24 mouse cellular contexts compared by ENCODE assay signal in the genomic region with DNA sequence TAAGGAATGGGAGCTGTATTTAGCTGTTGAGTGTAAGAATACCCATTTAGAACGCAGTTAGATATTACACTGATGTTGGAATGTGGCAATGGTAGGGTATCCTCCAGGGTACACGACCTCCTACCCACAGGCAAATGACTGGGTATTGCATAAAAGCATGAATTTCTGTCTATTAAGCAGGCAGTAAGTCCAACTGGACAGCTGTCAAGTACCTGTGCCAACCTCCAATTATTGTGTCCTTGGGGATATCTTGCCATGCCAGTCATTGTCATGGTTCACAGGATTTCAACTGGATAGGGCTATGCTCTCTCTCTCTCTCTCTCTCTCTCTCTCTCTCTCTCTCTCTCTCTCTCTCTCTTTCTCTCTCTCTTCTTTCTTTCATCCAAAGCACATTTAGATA. TPM values are rescaled to one million over a fixed set of nuclear protein-coding genes. Genes with fewer than 3 reads are reported as not detected.
A peak's percentile ranks its signal among the peaks of the same experiment; 100 is the strongest.
DNase-seq lines count a peak whose midpoint lies in the region; ATAC-seq and TF ChIP-seq lines count a peak whose summit lies in the region.
"Had no signal": no experiment of that assay in that cellular context is flagged by ENCODE, and none has a peak within 500 bp of the region (broad histone marks: within the 10 kb centered on the region; RNA-seq: fewer than 3 reads in every experiment).

No protein-coding gene starts in this region.

- no peak for TF ChIP-seq CTCF in kidney, adult 2 months (conservative IDR thresholded peaks at IDR 0.05; ENCODE audit: insufficient read depth, insufficient read length, low read depth, low read length)

- no peak overlapping the region for H3K27ac ChIP-seq in kidney, adult 2 months (ENCODE audit: insufficient read depth, low read depth, low read length)
- no peak overlapping the region for H3K27ac ChIP-seq in midbrain, embryonic 15.5 days
- H3K27ac ChIP-seq: gastrocnemius, adult 2 months; heart, embryonic 10.5 days; hindbrain, embryonic 15.5 days; intestine, embryonic 15.5 days; neural tube, embryonic 15.5 days; stomach, embryonic 15.5 days had no signal

- no peaks in the 10 kb centered on the region for H3K27me3 ChIP-seq in kidney, adult 2 months (replicated peaks; ENCODE audit: control insufficient read depth, insufficient read depth, low read length)
- H3K27me3 ChIP-seq in midbrain, embryonic 15.5 days (replicated peaks) = no peaks in the 10 kb centered on the region
- H3K27me3 ChIP-seq: hindbrain, embryonic 15.5 days; intestine, embryonic 15.5 days; neural tube, embryonic 15.5 days; stomach, embryonic 15.5 days had no signal

- H3K9ac ChIP-seq in midbrain, embryonic 15.5 days = no peak overlapping the region
- H3K9ac ChIP-seq: hindbrain, embryonic 15.5 days; intestine, embryonic 15.5 days; neural tube, embryonic 15.5 days; stomach, embryonic 15.5 days had no signal

- no peaks in the 10 kb centered on the region for H3K9me3 ChIP-seq in midbrain, embryonic 15.5 days
- H3K9me3 ChIP-seq: heart, embryonic 10.5 days; hindbrain, embryonic 15.5 days; intestine, embryonic 15.5 days; neural tube, embryonic 15.5 days; stomach, embryonic 15.5 days had no signal

- no peak for TF ChIP-seq POLR2A in kidney, adult 2 months (IDR thresholded peaks at IDR 0.05; ENCODE audit: low read depth, low read length)

- H3K36me3 ChIP-seq in kidney, adult 2 months (ENCODE audit: control insufficient read depth, insufficient read depth, low read length) = no peaks in the 10 kb centered on the region
- H3K36me3 ChIP-seq in midbrain, embryonic 15.5 days (replicated peaks) = no peaks in the 10 kb centered on the region
- H3K36me3 ChIP-seq: heart, embryonic 10.5 days; hindbrain, embryonic 15.5 days; intestine, embryonic 15.5 days; neural tube, embryonic 15.5 days; stomach, embryonic 15.5 days had no signal

- H3K4me2 ChIP-seq in midbrain, embryonic 15.5 days = no peak overlapping the region
- H3K4me2 ChIP-seq: hindbrain, embryonic 15.5 days; intestine, embryonic 15.5 days; liver, embryonic 11.5 days; midbrain, embryonic 11.5 days; neural tube, embryonic 15.5 days; stomach, embryonic 15.5 days had no signal

- ATAC-seq in midbrain, embryonic 15.5 days (replicated peaks) = no peak
- ATAC-seq: CD4-positive, CD25-positive, alpha-beta regulatory T cell, adult 4 months; forebrain, embryonic 14.5 days; intestine, embryonic 15.5 days had no signal

- peak; percentile 36 for DNase-seq in adrenal gland, postnatal 14 days
- DNase-seq in adrenal gland, postnatal 4 days (ENCODE audit: low spot score in 2 of 2) = no peak
- DNase-seq in kidney, adult 2 months = peak; percentile 81
- DNase-seq in kidney, postnatal 10 days = no peak
- peak; percentile 36 for DNase-seq in Muller cell, postnatal 12 days (ENCODE audit: inconsistent ontology term)
- DNase-seq in gonadal fat pad, adult 2 months (ENCODE audit: low read depth) = peak; percentile 51
- DNase-seq: cerebellum, adult 11 months; gastrocnemius, adult 2 months; heart, postnatal 4 days; lung, adult 18-20 months; lung, postnatal 10 days; right cerebral cortex, adult 18-20 months; right cerebral cortex, postnatal 4 days; thymus, postnatal 25 days had no signal

- H3K4me1 ChIP-seq in kidney, adult 2 months (ENCODE audit: control insufficient read depth, insufficient read depth, low read length) = peaks cover 2% of the 10 kb centered on the region; the same call in 1 of the 2 replicates
- no peaks in the 10 kb centered on the region for H3K4me1 ChIP-seq in midbrain, embryonic 15.5 days
- H3K4me1 ChIP-seq: heart, embryonic 10.5 days; hindbrain, embryonic 15.5 days; intestine, embryonic 15.5 days; neural tube, embryonic 15.5 days; stomach, embryonic 15.5 days had no signal

- no peak overlapping the region for H3K4me3 ChIP-seq in kidney, adult 2 months (ENCODE audit: insufficient read depth, low read depth, low read length)
- no peak overlapping the region for H3K4me3 ChIP-seq in midbrain, embryonic 15.5 days
- H3K4me3 ChIP-seq: gastrocnemius, adult 2 months; heart, embryonic 10.5 days; hindbrain, embryonic 15.5 days; intestine, embryonic 15.5 days; neural tube, embryonic 15.5 days; stomach, embryonic 15.5 days had no signal

- 49% methylated on average over 2 of the region's 2 CpGs for WGBS in kidney, adult 2 months
- WGBS in midbrain, embryonic 15.5 days = 79% methylated on average over 2 of the region's 2 CpGs

RNA-seq across cellular contexts. Expression of a gene that starts 40.4 kb away (rescaled TPM):
- 6.1 and 7.2 TPM in 2 replicates for total RNA-seq in adrenal gland, postnatal 14 days (2021)
- 1 to 10 TPM; 5.6 to 6.9 TPM for total RNA-seq in adrenal gland, postnatal 4 days (2021)
- 5.0 and 6.6 TPM in 2 replicates for polyA plus RNA-seq in kidney, adult 2 months (2012; rRNA removed)
- 5.9 and 9.8 TPM in 2 replicates for polyA plus RNA-seq in gonadal fat pad, adult 2 months (2012; rRNA removed)
- 4.3 and 6.5 TPM in 2 replicates for polyA plus RNA-seq in midbrain, embryonic 15.5 days (2015; fragmentation: Nextera tagmentation; extraction: Ambion mirVana)

Comparison
In these comparisons a context has a peak if more than half of its experiments do, and no peak if none do; other contexts are left out.
1. DNase-seq: peak in adrenal gland, postnatal 14 days (single experiment), kidney, adult 2 months (single experiment), Muller cell, postnatal 12 days (single experiment) and gonadal fat pad, adult 2 months (single experiment); none in adrenal gland, postnatal 4 days (0 of 2) and kidney, postnatal 10 days (single experiment).